Comparison of ENCODE assay signal across 9 mouse cellular contexts in the genomic region with DNA sequence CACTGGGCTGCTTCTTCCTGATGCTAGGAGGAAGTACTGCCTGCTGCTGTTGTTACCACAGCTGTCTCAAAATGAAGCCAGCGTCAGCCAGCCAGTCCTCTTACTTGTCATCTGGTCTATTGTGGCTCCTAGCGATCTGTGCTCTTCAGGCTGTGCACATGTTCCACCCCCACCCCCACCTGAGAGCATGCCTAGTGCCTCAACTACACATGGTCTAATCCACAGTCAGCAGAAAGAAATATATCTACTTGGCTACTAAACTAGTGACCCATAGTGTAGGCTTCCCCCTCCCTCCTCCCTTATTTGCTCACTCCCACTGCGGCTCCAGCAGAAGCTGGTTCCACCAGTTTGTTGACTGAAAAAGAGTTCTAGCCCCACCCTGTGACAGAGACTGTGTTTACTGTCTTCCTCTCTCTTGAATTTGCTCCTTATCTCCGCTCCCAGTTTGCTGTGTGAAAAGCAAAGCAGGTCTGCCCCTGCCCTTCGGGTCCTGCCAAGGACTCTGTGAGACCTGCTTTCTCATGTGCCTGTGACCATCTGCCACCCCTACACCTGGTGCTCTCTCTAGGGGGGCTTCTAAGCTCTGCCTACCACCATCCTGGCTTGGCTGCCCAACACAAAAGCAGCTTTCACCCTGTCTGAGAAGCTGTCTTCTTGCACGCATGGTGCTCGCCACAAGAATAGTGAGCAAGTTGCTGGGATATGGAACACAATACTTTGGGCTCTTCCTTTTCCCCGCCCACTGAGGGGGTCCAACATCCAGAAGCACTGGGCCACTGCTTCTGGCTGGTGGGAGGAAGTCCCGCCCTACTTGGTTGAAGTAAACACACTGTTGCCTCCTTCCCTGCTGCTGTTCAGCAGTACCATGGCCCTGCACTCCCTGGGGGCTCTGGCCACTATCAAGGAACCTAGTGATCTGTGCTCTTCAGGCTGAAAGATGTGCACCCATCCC. TPM values are rescaled to one million over a fixed set of nuclear protein-coding genes. Genes with fewer than 3 reads are reported as not detected.
DNase-seq lines count a peak whose midpoint lies in the region; ATAC-seq and TF ChIP-seq lines count a peak whose summit lies in the region.
"Had no signal": no experiment of that assay in that cellular context is flagged by ENCODE, and none has a peak within 500 bp of the region (broad histone marks: within the 10 kb centered on the region; RNA-seq: fewer than 3 reads in every experiment).

No protein-coding gene starts in this region.

- TF ChIP-seq CTCF in lung, embryonic 14.5 days (IDR thresholded peaks at IDR 0.05; ENCODE audit: low read depth): no peak
- TF ChIP-seq CTCF in lung, adult 2 months (IDR thresholded peaks at IDR 0.05; ENCODE audit: insufficient read depth, low read length): no peak

- no peak overlapping the region for H3K9ac ChIP-seq in lung, embryonic 14.5 days
- no peak overlapping the region for H3K9ac ChIP-seq in intestine, embryonic 14.5 days (ENCODE audit: low read length)
- no peak overlapping the region for H3K9ac ChIP-seq in neural tube, embryonic 15.5 days (replicated peaks)

- intact Hi-C loops in left cerebral cortex, postnatal 25 days (cut with DNase I): no loop called here

- no peak for DNase-seq in lung, embryonic 14.5 days
- no peak for DNase-seq in lung, adult 2 months
- DNase-seq in cerebellum, postnatal 14 days: peak; percentile 27 to 72
- no peak for DNase-seq in intestine, embryonic 14.5 days (ENCODE audit: low spot score)
- no peak for DNase-seq in left cerebral cortex, postnatal 25 days (ENCODE audit: low spot score in 2 of 2)
- DNase-seq in yolk sac, embryonic 10.5 days (ENCODE audit: low spot score): no peak

- H3K36me3 ChIP-seq in lung, embryonic 14.5 days (ENCODE audit: insufficient read depth): no peaks in the 10 kb centered on the region
- no peaks in the 10 kb centered on the region for H3K36me3 ChIP-seq in intestine, embryonic 14.5 days (ENCODE audit: control insufficient read depth, insufficient read depth, low read length)
- no peaks in the 10 kb centered on the region for H3K36me3 ChIP-seq in neural tube, embryonic 15.5 days

- TF ChIP-seq POLR2A in lung, adult 2 months (IDR thresholded peaks at IDR 0.05; ENCODE audit: borderline replicate concordance, extremely low read depth, low read depth, low read length): no peak

- peak overlapping the region; percentile 42 for H3K4me2 ChIP-seq in lung, embryonic 14.5 days
- H3K4me2 ChIP-seq in intestine, embryonic 14.5 days (ENCODE audit: low read length): peak overlapping the region; percentile 28
- H3K4me2 ChIP-seq in neural tube, embryonic 15.5 days: peak overlapping the region; percentile 42

- no peaks in the 10 kb centered on the region for H3K9me3 ChIP-seq in lung, embryonic 14.5 days (ENCODE audit: low read depth, low read length)
- H3K9me3 ChIP-seq in intestine, embryonic 14.5 days (ENCODE audit: control insufficient read depth, low read length): no peaks in the 10 kb centered on the region
- no peaks in the 10 kb centered on the region for H3K9me3 ChIP-seq in neural tube, embryonic 15.5 days (replicated peaks)

- no peak overlapping the region for H3K27ac ChIP-seq in lung, embryonic 14.5 days (ENCODE audit: low read depth)
- H3K27ac ChIP-seq in intestine, embryonic 14.5 days (ENCODE audit: low read depth): no peak overlapping the region
- H3K27ac ChIP-seq in neural tube, embryonic 15.5 days (replicated peaks): no peak overlapping the region

- peak; percentile 63; the same call in 1 of the 2 replicates for ATAC-seq in lung, embryonic 14.5 days (ENCODE audit: insufficient read depth)
- peak; percentile 74 for ATAC-seq in intestine, embryonic 14.5 days (replicated peaks; ENCODE audit: low FRiP score, low TSS enrichment, low read depth)
- ATAC-seq in neural tube, embryonic 15.5 days (ENCODE audit: low FRiP score): no peak; the same call in 1 of the 2 replicates
- no peak for ATAC-seq in erythroblast, adult 5-6 weeks (replicated peaks; ENCODE audit: low FRiP score, poor library complexity, severe bottlenecking)

- WGBS in lung, embryonic 14.5 days: 39% methylated on average over 8 of the region's 9 CpGs
- WGBS in lung, adult 2 months: 47% methylated on average over 9 of the region's 9 CpGs
- 47% methylated on average over 9 of the region's 9 CpGs for WGBS in intestine, embryonic 14.5 days
- WGBS in neural tube, embryonic 15.5 days: 50% methylated on average over 9 of the region's 9 CpGs

- H3K27me3 ChIP-seq in lung, embryonic 14.5 days (ENCODE audit: insufficient read depth, low read length): no peaks in the 10 kb centered on the region
- H3K27me3 ChIP-seq in intestine, embryonic 14.5 days (replicated peaks; ENCODE audit: control insufficient read depth, insufficient read depth, low read length): no peaks in the 10 kb centered on the region
- H3K27me3 ChIP-seq in neural tube, embryonic 15.5 days (replicated peaks): no peaks in the 10 kb centered on the region

- no peaks in the 10 kb centered on the region for H3K4me1 ChIP-seq in lung, embryonic 14.5 days (ENCODE audit: insufficient read depth)
- H3K4me1 ChIP-seq in lung, adult 2 months (ENCODE audit: control insufficient read depth, insufficient read depth, low read length): no peaks in the 10 kb centered on the region
- H3K4me1 ChIP-seq in intestine, embryonic 14.5 days (replicated peaks; ENCODE audit: control insufficient read depth, insufficient read depth, low read length): no peaks in the 10 kb centered on the region
- no peaks in the 10 kb centered on the region; the same call in 1 of the 2 replicates for H3K4me1 ChIP-seq in neural tube, embryonic 15.5 days

- H3K4me3 ChIP-seq in lung, embryonic 14.5 days (ENCODE audit: low read depth, low read length): no peak overlapping the region
- H3K4me3 ChIP-seq in lung, adult 2 months (replicated peaks; ENCODE audit: extremely low read depth, low read depth, low read length): no peak overlapping the region
- peak overlapping the region; percentile 6 for H3K4me3 ChIP-seq in intestine, embryonic 14.5 days (ENCODE audit: low read depth, low read length)
- no peak overlapping the region for H3K4me3 ChIP-seq in neural tube, embryonic 15.5 days (replicated peaks)
- H3K4me3 ChIP-seq: myocyte had no signal

RNA-seq across cellular contexts. Expression of gene Ldoc1, which starts 14.0 kb away (rescaled TPM):
- polyA plus RNA-seq in lung, embryonic 14.5 days (2014; fragmentation: Nextera tagmentation; extraction: Ambion mirVana): 0.16 and 0.20 TPM in 2 replicates
- not detected in 2 replicates for polyA plus RNA-seq in lung, adult 2 months (2012; rRNA removed)
- 1.1 TPM in 2 replicates for polyA plus RNA-seq in intestine, embryonic 14.5 days (2014; fragmentation: Nextera tagmentation; extraction: Ambion mirVana)
- polyA plus RNA-seq in neural tube, embryonic 15.5 days (2015; fragmentation: Nextera tagmentation; extraction: Ambion mirVana): 9.1 and 12.5 TPM in 2 replicates
- 1 to 10 TPM in 1 of 2 experiments, under 1 TPM in 1; 0.73 to 1.6 TPM for total RNA-seq in left cerebral cortex, postnatal 25 days (2021)
- not detected in 2 replicates for total RNA-seq in erythroblast, adult 5-6 weeks (2015; ENCODE audit: low replicate concordance)
- total RNA-seq in erythroblast, adult 5-6 weeks (2017; ENCODE audit: low replicate concordance): not detected in 2 replicates
- polyA plus RNA-seq: myocyte had no signal

Comparison
In these comparisons a context has a peak if more than half of its experiments do, and no peak if none do; other contexts are left out.
1. ATAC-seq: peak in lung, embryonic 14.5 days (single experiment) and intestine, embryonic 14.5 days (single experiment); none in neural tube, embryonic 15.5 days (single experiment) and erythroblast, adult 5-6 weeks (single experiment).
2. DNase-seq: peak in cerebellum, postnatal 14 days (2 of 2); none in lung, embryonic 14.5 days (single experiment), lung, adult 2 months (single experiment), intestine, embryonic 14.5 days (single experiment), left cerebral cortex, postnatal 25 days (0 of 2) and yolk sac, embryonic 10.5 days (single experiment).
3. Peak in every context shown above with its lines, with median percentiles within 50 percentile points of each other: H3K4me2 ChIP-seq.